Mouse (Mus musculus) central nervous system, embryonic 14 days (tissue): ENCODE data around the gene Gimap4. TPM values are rescaled to one million over a fixed set of nuclear protein-coding genes. Genes with fewer than 3 reads are reported as not detected.

Experiments used
- polyA plus RNA-seq: library from polyadenylated mRNA; depleted of rRNA; stranded (reverse); fragments of >200 nt; gene quantifications from 2 replicates; pipeline ENCODE4 v1.2.3, GENCODE M21; 2012; rRNA removed

Gene Gimap4
- polyA plus RNA-seq: 1.7 and 3.1 TPM in 2 replicates

GRCm38 (mm10) chr6:48684319-48684718, at the start of gene Gimap4:
TSS of gene Gimap4 (plus strand) at chr6:48684549.

DNA sequence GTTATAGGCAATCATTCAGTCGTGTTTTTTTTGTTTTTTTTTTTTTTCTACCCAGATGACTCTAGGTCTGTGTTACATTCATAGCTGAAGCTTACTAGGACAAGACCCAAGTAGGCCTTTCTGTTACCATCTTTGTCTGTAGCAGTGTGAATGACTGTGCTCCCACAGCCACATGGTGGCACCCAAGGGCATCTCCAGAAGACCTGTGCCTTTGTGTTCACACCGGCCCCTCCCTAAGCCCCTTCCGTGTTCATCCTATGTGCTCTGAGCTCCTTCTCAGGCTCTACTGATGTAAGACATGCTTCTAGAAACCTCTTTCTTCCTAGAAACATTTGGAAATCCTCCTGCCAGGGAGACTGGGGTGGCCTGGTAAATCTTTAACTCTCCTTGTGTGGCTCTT, 37.4 kb upstream of the Gimap4 start, which contains the start of gene Gimap8:
Gene Gimap8, plus strand, starts transcription at position 240 of the 400 bp plus-strand sequence.

GRCm38 (mm10) chr6:48675931-48676859, 8.2 kb upstream of the Gimap4 start, which contains the start of gene Gimap9:
TSS of gene Gimap9 (plus strand) at chr6:48676129.

GRCm38 (mm10) chr6:48718455-48718854, 34.1 kb downstream of the Gimap4 start, which contains the start of the genes Gm28053 and Gimap7:
TSS of gene Gm28053 (plus strand) at chr6:48718607.
TSS of gene Gimap7 (plus strand) at chr6:48718621.

GRCm38 (mm10) chr6:48738961-48739779, 54.8 kb downstream of the Gimap4 start, which contains the start of gene Gimap1:
TSS of gene Gimap1 (plus strand) at chr6:48739054.

Other genes with a start within 250 kb of the Gimap4 start
- 27.9 and 31.0 TPM in 2 replicates for gene Zfp467, start 238.7 kb upstream of the Gimap4 start, polyA plus RNA-seq
- gene Sspo, start 236.3 kb upstream of the Gimap4 start, polyA plus RNA-seq: 1.1 and 1.5 TPM in 2 replicates
- gene Atp6v0e2, start 146.9 kb upstream of the Gimap4 start, polyA plus RNA-seq: 145 and 151 TPM in 2 replicates
- 27.3 and 30.0 TPM in 2 replicates for gene Lrrc61, start 129.8 kb upstream of the Gimap4 start, polyA plus RNA-seq
- gene Rarres2, start 111.8 kb upstream of the Gimap4 start, polyA plus RNA-seq: 3.2 and 5.9 TPM in 2 replicates
- not detected in 2 replicates for gene Gm45021, start 94.9 kb upstream of the Gimap4 start, polyA plus RNA-seq
- gene Repin1, start 90.7 kb upstream of the Gimap4 start, polyA plus RNA-seq: 49.5 and 49.9 TPM in 2 replicates
- gene Gm44965, start 90.6 kb upstream of the Gimap4 start, polyA plus RNA-seq: not detected in 2 replicates
- gene Zfp775, start 82.5 kb upstream of the Gimap4 start, polyA plus RNA-seq: 10.0 and 11.0 TPM in 2 replicates
- gene AI854703, start 57.8 kb upstream of the Gimap4 start, polyA plus RNA-seq: 8.2 and 8.7 TPM in 2 replicates
- gene Gimap8, start 37.3 kb upstream of the Gimap4 start, polyA plus RNA-seq: 1.4 and 1.6 TPM in 2 replicates
- 1.7 and 3.9 TPM in 2 replicates for gene Gimap9, start 8.4 kb upstream of the Gimap4 start, polyA plus RNA-seq
- gene Gimap6, start 23.7 kb downstream of the Gimap4 start, polyA plus RNA-seq: 5.3 and 7.0 TPM in 2 replicates
- gene Gm28053, start 34.1 kb downstream of the Gimap4 start, polyA plus RNA-seq: 0.48 and 1.2 TPM in 2 replicates
- not detected in 2 replicates for gene Gimap7, start 34.1 kb downstream of the Gimap4 start, polyA plus RNA-seq
- gene Gimap1, start 54.5 kb downstream of the Gimap4 start, polyA plus RNA-seq: 2.1 and 2.3 TPM in 2 replicates
- 1.3 and 1.9 TPM in 2 replicates for gene Gimap5, start 61.6 kb downstream of the Gimap4 start, polyA plus RNA-seq
- gene Gimap3, start 86.3 kb downstream of the Gimap4 start, polyA plus RNA-seq: not detected in 2 replicates
- gene Tmem176a, start 156.4 kb downstream of the Gimap4 start, polyA plus RNA-seq: 11.8 and 21.8 TPM in 2 replicates
- gene Tmem176b, start 156.9 kb downstream of the Gimap4 start, polyA plus RNA-seq: 92.3 and 128 TPM in 2 replicates
- gene Aoc1, start 188.3 kb downstream of the Gimap4 start, polyA plus RNA-seq: 0.04 and 0.05 TPM in 2 replicates
- not detected in 2 replicates for gene 1600015I10Rik, start 245.3 kb downstream of the Gimap4 start, polyA plus RNA-seq